Mouse (Mus musculus) lung, postnatal 0 days (tissue): ENCODE results near the gene Phactr1. TPM values are rescaled to one million over a fixed set of nuclear protein-coding genes. Genes with fewer than 3 reads are reported as not detected.

Source experiments
- ATAC-seq: fragments of 200-750 bp; cut with Nextera tagmentation; 2 replicates; pipeline ENCODE4 v1.8.0; 2017; ENCODE audit warnings: moderate library complexity
- DNase-seq: peaks from one replicate; pipeline ENCODE4 v3.0.0-alpha.2; 2016; ENCODE audit warnings: low spot score
- H3K27ac ChIP-seq: fragments of 300-500 bp; sonication (generic); 2 replicates; pipeline ENCODE4 v1.5.1; 2014; ENCODE audit warnings: antibody characterized with exemption, mild to moderate bottlenecking, low read length, mixed read lengths
- H3K27me3 ChIP-seq: fragments of 300-500 bp; sonication (generic); replicated peaks from 2 replicates; pipeline ENCODE4 v1.6.1; 2014; ENCODE audit warnings: low read length, mixed read lengths; ENCODE audit not compliant: insufficient read depth
- H3K36me3 ChIP-seq: fragments of 300-500 bp; sonication (generic); 2 replicates; pipeline ENCODE4 v1.6.1; 2014; ENCODE audit warnings: low read length, mixed read lengths; ENCODE audit not compliant: insufficient read depth
- H3K4me1 ChIP-seq: fragments of 300-500 bp; sonication (generic); 2 replicates; pipeline ENCODE4 v1.6.1; 2014; ENCODE audit warnings: antibody characterized with exemption, low read depth, low read length, mixed read lengths; ENCODE audit not compliant: insufficient read depth
- H3K4me2 ChIP-seq: fragments of 300-500 bp; sonication (generic); replicated peaks from 2 replicates; pipeline ENCODE4 v1.6.1; 2014; ENCODE audit warnings: low read depth, mild to moderate bottlenecking, low read length, moderate library complexity, mixed read lengths
- H3K4me3 ChIP-seq: fragments of 300-500 bp; sonication (generic); 2 replicates; pipeline ENCODE4 v1.5.1; 2014; ENCODE audit warnings: low read depth, low read length
- H3K9ac ChIP-seq: fragments of 300-500 bp; sonication (generic); replicated peaks from 2 replicates; pipeline ENCODE4 v1.6.1; 2014; ENCODE audit warnings: low read depth, mild to moderate bottlenecking
- H3K9me3 ChIP-seq: fragments of 300-500 bp; sonication (generic); 2 replicates; pipeline ENCODE4 v1.6.1; 2016; ENCODE audit warnings: low read length, mixed read lengths
- CTCF ChIP-seq: IDR thresholded peaks from 2 replicates; pipeline ENCODE4 v1.5.1; 2016; ENCODE audit warnings: antibody characterized with exemption, mild to moderate bottlenecking
- EP300 ChIP-seq: IDR thresholded peaks from 2 replicates; pipeline ENCODE4 v1.6.1; 2016; ENCODE audit warnings: antibody characterized with exemption, mild to moderate bottlenecking, control low read depth
- WGBS: fragments of 180-500 bp; shearing (Covaris S2); extraction: QIAGEN DNeasy Blood & Tissue Kit; methylation state at CpG from one replicate; pipeline ENCODE4 v1.1.7; 2014; 5-methylcytosine and 5-hydroxymethylcytosine counted together
- polyA plus RNA-seq: library from polyadenylated mRNA; unstranded; fragments of >200 nt; fragmentation: Nextera tagmentation; extraction: Ambion mirVana; gene quantifications from 2 replicates; pipeline ENCODE4 v1.2.1, GENCODE M21; 2015

Gene Phactr1
- polyA plus RNA-seq, 1 experiment from 2014 or later = 31.4 TPM

GRCm38 (mm10) chr13:42742226-42742625 lies 61.8 kb downstream of the Phactr1 start:
- no peak overlapping the region for H3K9ac ChIP-seq
- DNase-seq (no peak), ATAC-seq (no peak)
- H3K4me1 ChIP-seq = no peaks in the 10 kb centered on the region
- H3K36me3 ChIP-seq = no peaks in the 10 kb centered on the region
- no peak overlapping the region for H3K27ac ChIP-seq
- H3K27me3 ChIP-seq = no peaks in the 10 kb centered on the region
- no peak for TF ChIP-seq EP300
- no peaks in the 10 kb centered on the region for H3K9me3 ChIP-seq
- no peak overlapping the region for H3K4me2 ChIP-seq
- H3K4me3 ChIP-seq = no peak overlapping the region

GRCm38 (mm10) chr13:42744467-42744866 lies 64.0 kb downstream of the Phactr1 start:
- Histone ChIP-seq H3K27ac (no peak overlapping the region), H3K9ac (no peak overlapping the region), H3K27me3 (no peaks in the 10 kb centered on the region), H3K4me2 (no peak overlapping the region), H3K36me3 (no peaks in the 10 kb centered on the region), H3K4me1 (no peaks in the 10 kb centered on the region), H3K9me3 (no peaks in the 10 kb centered on the region), H3K4me3 (no peak overlapping the region)
- TF ChIP-seq CTCF (no peak), EP300 (no peak)
- ATAC-seq = no peak
- 79% methylated on average over 5 of the region's 5 CpGs for WGBS
- DNase-seq = no peak

GRCm38 (mm10) chr13:42757654-42758400 lies 77.4 kb downstream of the Phactr1 start:
- no peak overlapping the region for H3K4me3 ChIP-seq
- 45% methylated on average over 11 of the region's 11 CpGs for WGBS
- no peak for DNase-seq
- no peaks in the 10 kb centered on the region for H3K36me3 ChIP-seq
- H3K27ac ChIP-seq = no peak overlapping the region
- no peak for ATAC-seq
- H3K9me3 ChIP-seq = no peaks in the 10 kb centered on the region
- no peak overlapping the region for H3K9ac ChIP-seq
- TF ChIP-seq CTCF (no peak), EP300 (no peak)
- no peaks in the 10 kb centered on the region for H3K27me3 ChIP-seq
- no peaks in the 10 kb centered on the region for H3K4me1 ChIP-seq
- no peak overlapping the region for H3K4me2 ChIP-seq

- no peak overlapping the region for H3K4me2 ChIP-seq
- no peaks in the 10 kb centered on the region for H3K9me3 ChIP-seq
- WGBS = 60% methylated on average over 5 of the region's 5 CpGs
- no peaks in the 10 kb centered on the region for H3K27me3 ChIP-seq
- ATAC-seq = no peak
- DNase-seq = no peak
- H3K4me3 ChIP-seq = no peak overlapping the region
- H3K9ac ChIP-seq = no peak overlapping the region
- no peaks in the 10 kb centered on the region for H3K36me3 ChIP-seq
- no peak overlapping the region for H3K27ac ChIP-seq
- no peak for TF ChIP-seq CTCF
- no peak for TF ChIP-seq EP300
- H3K4me1 ChIP-seq = no peaks in the 10 kb centered on the region
Observed at GRCm38 (mm10) chr13:42759170-42759569, 78.7 kb downstream of the Phactr1 start.

- Histone ChIP-seq H3K9ac (no peak overlapping the region), H3K4me2 (no peak overlapping the region), H3K4me3 (no peak overlapping the region), H3K36me3 (no peaks in the 10 kb centered on the region), H3K27me3 (no peaks in the 10 kb centered on the region), H3K27ac (no peak overlapping the region), H3K9me3 (no peaks in the 10 kb centered on the region), H3K4me1 (no peaks in the 10 kb centered on the region)
- TF ChIP-seq EP300 (no peak), CTCF (no peak)
- WGBS = 68% methylated on average over 10 of the region's 10 CpGs
- ATAC-seq (no peak), DNase-seq (no peak)
Observed at GRCm38 (mm10) chr13:42760907-42761544, 80.6 kb downstream of the Phactr1 start.

- Histone ChIP-seq H3K27me3 (no peaks in the 10 kb centered on the region), H3K4me1 (no peaks in the 10 kb centered on the region), H3K9ac (no peak overlapping the region), H3K4me3 (no peak overlapping the region), H3K27ac (no peak overlapping the region), H3K4me2 (no peak overlapping the region), H3K36me3 (no peaks in the 10 kb centered on the region), H3K9me3 (no peaks in the 10 kb centered on the region)
- 65% methylated on average over 6 of the region's 6 CpGs for WGBS
- no peak for ATAC-seq
- DNase-seq = no peak
- TF ChIP-seq EP300 (no peak), CTCF (no peak)
Observed at GRCm38 (mm10) chr13:42772314-42772713, 91.9 kb downstream of the Phactr1 start.
